Mouse (Mus musculus) myocyte (in vitro differentiated cells): ENCODE measurements around the gene Rin1.

Experiments
- CEBPB ChIP-seq: IDR thresholded peaks from 2 replicates; pipeline ENCODE4 v1.6.1; 2011; ENCODE audit warnings: mild to moderate bottlenecking, moderate library complexity; ENCODE audit not compliant: poor library complexity, insufficient read depth, severe bottlenecking
- E2F4 ChIP-seq: IDR thresholded peaks from one replicate; pipeline ENCODE4 v1.6.1; 2011; ENCODE audit warnings: mild to moderate bottlenecking, control low read depth, moderate library complexity; ENCODE audit not compliant: insufficient read depth
- MAX ChIP-seq: IDR thresholded peaks from one replicate; pipeline ENCODE4 v1.6.1; 2011; ENCODE audit warnings: low read depth, mild to moderate bottlenecking, control low read depth
- MYOD1 ChIP-seq, 3 experiments: IDR thresholded peaks; one replicate each; pipeline ENCODE4 v1.6.1; 2011; ENCODE audit warnings: control low read depth in 2 of 3, low read depth in 2 of 3, mild to moderate bottlenecking in 2 of 3, moderate library complexity in 1 of 3; ENCODE audit not compliant: insufficient read length in 2 of 3, control insufficient read depth in 1 of 3
- MYOG ChIP-seq, 3 experiments: IDR thresholded peaks; one replicate each; pipeline ENCODE4 v1.6.1; 2011; ENCODE audit warnings: control low read depth in 2 of 3, low read depth in 2 of 3, mild to moderate bottlenecking in 2 of 3; ENCODE audit not compliant: insufficient read length in 2 of 3, control insufficient read depth in 1 of 3, insufficient read depth in 1 of 3
- POLR2A ChIP-seq: IDR thresholded peaks from one replicate; pipeline ENCODE4 v1.6.1; 2011; ENCODE audit warnings: low read depth, mild to moderate bottlenecking, control low read depth, moderate library complexity; ENCODE audit not compliant: insufficient read length
- POLR2AphosphoS2 ChIP-seq: IDR thresholded peaks from one replicate; pipeline ENCODE4 v1.6.1; 2011; ENCODE audit warnings: low read depth, control low read depth; ENCODE audit not compliant: insufficient read length
- REST ChIP-seq: IDR thresholded peaks from one replicate; pipeline ENCODE4 v1.6.1; 2011; ENCODE audit warnings: mild to moderate bottlenecking, control low read depth, moderate library complexity; ENCODE audit not compliant: insufficient read depth, insufficient read length
- TCF12 ChIP-seq: IDR thresholded peaks from one replicate; pipeline ENCODE4 v1.6.1; 2011; ENCODE audit warnings: mild to moderate bottlenecking, control low read depth; ENCODE audit not compliant: poor library complexity, insufficient read depth, severe bottlenecking
- TCF3 ChIP-seq: IDR thresholded peaks from one replicate; pipeline ENCODE4 v1.6.1; 2011; ENCODE audit warnings: low read depth, control low read depth; ENCODE audit not compliant: insufficient read length
- USF1 ChIP-seq: IDR thresholded peaks from one replicate; pipeline ENCODE4 v1.6.1; 2011; ENCODE audit warnings: low read depth, mild to moderate bottlenecking, control low read depth, moderate library complexity

GRCm38 (mm10) chr19:5060365-5061330, 10.4 kb downstream of the Rin1 start:
- TF ChIP-seq POLR2A (peak; percentile 71), REST (no peak), MAX (no peak), TCF3 (no peak), USF1 (no peak), POLR2AphosphoS2 (peak; percentile 90), MYOG (IDR thresholded peaks at IDR 0.05; ENCODE audit: control insufficient read depth in 1 of 3, insufficient read depth in 1 of 3, insufficient read length in 2 of 3, low read depth in 2 of 3) (no peak), TCF12 (no peak), E2F4 (no peak), CEBPB (no peak), MYOD1 (IDR thresholded peaks at IDR 0.05; ENCODE audit: control insufficient read depth in 1 of 3, insufficient read length in 2 of 3, low read depth in 2 of 3) (no peak)
